Mouse (Mus musculus) thymus, adult 2 months (tissue): ENCODE data around the gene Nus1.

ENCODE experiments used
- CTCF ChIP-seq: fragments of 200-500 bp; IDR thresholded peaks from 2 replicates; pipeline ENCODE4 v1.5.1; 2012; ENCODE audit warnings: mild to moderate bottlenecking, control low read depth, low read length, moderate library complexity, borderline replicate concordance; ENCODE audit not compliant: control insufficient read depth, poor library complexity, insufficient read depth; ENCODE audit errors: extremely low read depth
- POLR2A ChIP-seq: fragments of 200-500 bp; IDR thresholded peaks from 2 replicates; pipeline ENCODE4 v1.6.1; 2012; ENCODE audit warnings: mild to moderate bottlenecking, low read length, control low read depth, moderate library complexity; ENCODE audit not compliant: control insufficient read depth, poor library complexity, insufficient read depth; ENCODE audit errors: extremely low read depth

DNA sequence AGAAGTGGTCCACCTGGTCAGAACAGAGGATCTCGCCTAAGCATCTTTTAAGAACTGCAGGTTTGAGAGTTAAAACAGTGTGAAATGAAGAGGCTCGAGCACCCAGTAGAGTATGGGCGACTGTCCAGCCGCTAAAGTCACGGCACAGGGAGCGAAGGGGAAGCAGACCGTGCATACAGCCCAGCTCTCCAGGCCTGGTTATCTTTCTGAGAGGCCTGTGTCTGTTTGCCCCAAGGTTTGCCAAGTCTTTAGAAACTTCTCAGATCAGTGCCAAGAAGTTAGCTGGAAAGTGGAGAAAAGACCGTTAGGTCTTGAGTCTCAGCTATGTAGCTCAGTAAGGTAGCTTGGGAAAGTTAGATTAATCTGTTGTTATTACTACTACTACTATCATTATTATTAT lies 17.5 kb downstream of the Nus1 start:
- TF ChIP-seq CTCF, result no peak
- TF ChIP-seq POLR2A, result no peak
